Mouse (Mus musculus) fat pad, adult 2 months (tissue): ENCODE results near the gene Rnf26.
A peak's percentile ranks its signal among the peaks of the same experiment; 100 is the strongest.

Source experiments
- DNase-seq: peaks from one replicate; pipeline ENCODE4 v3.0.0-alpha.2; 2011; ENCODE audit warnings: low read depth, low spot score; ENCODE audit errors: extremely low read depth

Rnf26 gene

DNA sequence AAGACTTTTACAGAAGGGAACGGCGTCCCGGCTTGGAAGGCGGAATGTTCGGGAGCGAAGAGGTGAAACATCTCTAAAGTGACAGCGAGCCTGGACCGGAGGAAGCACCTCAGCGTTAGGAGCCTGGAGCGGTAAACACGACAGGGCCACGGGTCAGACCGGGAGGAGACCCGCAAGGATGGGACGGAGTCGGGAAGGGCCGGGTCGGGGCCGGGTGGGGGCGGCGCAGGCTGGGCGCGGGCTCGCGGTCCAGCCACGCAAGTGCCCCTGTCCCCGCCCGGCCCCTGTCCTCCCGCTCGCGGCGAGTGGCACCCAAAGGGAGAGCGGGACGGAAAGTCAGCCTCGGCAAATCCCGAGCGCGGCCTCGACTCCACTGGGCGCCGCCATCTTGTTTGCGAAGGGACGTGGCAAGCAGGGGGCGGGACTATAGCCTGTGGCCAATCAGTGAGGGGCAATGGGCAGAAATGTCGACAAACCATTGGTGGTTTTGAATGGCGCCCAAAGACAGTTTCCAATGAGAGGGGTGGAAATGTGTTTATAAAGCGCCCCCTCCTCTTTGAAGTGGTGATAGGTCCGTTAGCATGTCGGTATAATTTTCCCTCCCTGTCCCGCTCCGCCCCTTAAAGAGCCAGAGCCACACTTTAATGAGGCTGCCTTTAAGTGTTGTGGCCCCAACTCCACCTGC lies at the start of gene Rnf26, which contains the start of gene Gm49380:
Gene Rnf26, minus strand, starts transcription at position 413 of the 685 bp plus-strand sequence.
Gene Gm49380, minus strand, starts transcription at position 396 of the 685 bp plus-strand sequence.
- peak; percentile 94 for DNase-seq

DNA sequence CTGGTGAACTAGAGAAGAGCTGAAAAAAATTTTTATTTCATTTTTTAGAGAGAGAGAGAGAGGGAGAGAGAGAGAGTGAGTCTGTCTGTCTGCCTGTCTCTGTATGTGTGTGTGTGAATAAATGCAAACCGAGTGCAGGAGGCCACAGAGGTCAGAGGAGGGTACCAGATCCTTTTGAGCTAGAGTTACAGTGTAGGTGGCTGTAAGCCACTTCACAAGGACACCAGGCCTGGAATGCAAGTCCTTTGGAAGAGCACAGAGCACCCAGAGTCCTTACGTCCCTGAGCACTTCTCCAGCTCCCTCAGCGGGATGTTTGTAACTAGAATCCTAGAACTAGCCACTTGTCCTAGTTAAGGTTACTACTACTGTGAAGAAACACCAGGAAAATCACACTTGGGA lies 46.6 kb upstream of the Rnf26 start:
- no peak for DNase-seq

DNA sequence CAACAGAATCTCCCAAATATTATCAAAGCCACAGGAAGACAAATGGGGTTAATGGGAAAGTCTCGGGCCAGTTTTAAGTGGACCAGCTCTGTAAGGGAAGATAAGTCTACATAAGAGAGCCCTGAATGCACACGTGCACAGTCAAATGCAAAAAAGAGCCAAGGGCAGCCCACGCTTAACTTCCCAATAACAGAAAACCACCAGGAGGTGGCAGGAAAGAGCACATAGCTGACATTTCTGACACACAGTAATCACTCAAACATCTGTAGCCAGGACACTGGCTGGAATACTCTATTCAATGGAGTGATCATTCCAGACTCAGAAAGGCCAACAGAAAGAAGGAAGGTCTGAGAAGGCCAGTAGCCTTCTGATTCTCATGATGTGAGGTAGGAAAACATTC lies 34.0 kb upstream of the Rnf26 start:
- no peak for DNase-seq

DNA sequence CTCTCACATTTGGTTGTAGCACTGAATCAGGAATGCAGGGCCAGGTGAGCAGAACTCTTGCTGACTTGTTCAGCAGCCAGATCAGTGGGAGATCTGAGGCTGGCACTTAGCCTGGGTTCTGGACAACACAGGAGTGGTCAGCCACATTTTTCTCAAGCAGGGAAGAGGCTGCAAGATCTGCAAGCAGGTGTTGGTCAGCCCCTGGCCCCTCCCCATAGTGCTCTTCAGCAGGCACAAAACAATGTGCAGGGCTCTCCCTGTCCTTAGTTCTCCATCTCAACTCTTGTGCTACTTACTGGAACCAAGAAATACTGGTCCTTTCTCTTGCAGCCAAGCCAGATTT lies 31.4 kb upstream of the Rnf26 start:
- no peak for DNase-seq

DNA sequence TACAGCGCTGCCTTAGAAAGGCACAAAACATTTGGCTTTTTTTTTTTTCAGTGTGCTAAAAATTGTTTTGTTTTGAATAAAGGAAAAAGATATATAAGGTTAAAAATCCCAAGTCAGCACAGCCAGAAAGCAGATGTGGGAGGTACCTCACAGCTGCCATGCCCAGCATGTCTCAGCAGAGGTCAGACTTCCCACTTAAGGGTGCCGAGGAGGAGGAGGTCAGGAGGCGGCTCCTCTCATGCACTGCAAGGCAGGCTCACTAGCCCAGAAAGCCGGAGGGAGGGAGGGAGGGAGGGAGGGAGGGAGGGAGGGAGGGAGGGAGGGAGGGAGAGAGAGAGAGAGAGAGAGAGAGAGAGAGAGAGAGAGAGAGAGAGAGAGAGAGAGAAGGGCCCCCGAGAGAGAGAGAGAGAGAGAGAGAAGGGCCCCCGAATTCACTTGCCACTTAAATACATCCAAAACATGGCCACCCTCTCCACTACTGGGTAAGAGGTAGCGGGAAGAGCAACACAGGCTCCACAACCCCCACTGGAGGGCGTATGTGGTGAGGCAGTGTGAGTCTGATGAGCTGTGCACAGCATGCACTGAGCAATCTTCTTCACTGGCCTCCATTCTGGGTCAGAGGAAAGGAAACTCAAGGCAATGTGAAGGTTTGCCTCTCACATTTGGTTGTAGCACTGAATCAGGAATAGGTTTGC lies 30.9 kb upstream of the Rnf26 start:
- DNase-seq, result no peak

DNA sequence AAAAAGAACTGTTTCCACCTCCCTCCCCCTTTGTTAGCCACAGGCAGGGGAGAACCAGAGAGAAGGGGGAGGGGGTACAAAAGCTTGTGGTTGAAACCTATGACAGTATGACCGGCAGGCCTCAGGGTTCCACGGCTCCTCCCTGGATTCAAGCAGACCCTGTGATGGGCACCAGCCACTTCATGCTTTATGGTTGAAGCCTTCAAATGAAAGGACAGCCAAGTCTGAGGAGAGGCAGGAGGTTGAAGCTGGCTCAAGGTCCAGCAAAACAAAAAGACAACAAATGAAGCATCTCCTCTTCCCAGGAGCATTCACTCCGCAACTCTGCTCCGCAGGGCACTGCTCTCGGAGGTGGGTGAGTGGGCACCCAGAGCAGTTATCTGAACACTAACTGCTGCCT lies 30.1 kb upstream of the Rnf26 start:
- DNase-seq, result no peak

DNA sequence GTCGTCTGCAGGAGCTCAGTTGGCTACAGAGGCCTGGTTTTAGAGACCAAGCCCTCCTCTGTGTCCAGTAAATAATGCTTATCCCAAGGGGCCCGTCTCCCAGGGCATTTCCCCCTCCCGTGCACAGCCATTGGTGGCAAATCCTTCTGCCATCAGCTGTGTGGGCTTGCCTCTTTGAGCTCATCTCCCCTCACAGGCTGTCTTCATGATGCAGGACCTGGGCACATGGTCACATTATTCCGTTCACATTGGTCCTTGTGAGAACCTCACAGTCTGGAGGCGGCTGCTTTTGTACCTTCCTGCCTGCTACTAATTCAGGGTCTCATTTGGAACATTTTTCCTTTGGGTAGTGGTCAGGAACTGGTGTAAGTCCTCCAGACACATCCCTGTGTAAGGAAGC lies 28.6 kb upstream of the Rnf26 start:
- DNase-seq, result no peak

DNA sequence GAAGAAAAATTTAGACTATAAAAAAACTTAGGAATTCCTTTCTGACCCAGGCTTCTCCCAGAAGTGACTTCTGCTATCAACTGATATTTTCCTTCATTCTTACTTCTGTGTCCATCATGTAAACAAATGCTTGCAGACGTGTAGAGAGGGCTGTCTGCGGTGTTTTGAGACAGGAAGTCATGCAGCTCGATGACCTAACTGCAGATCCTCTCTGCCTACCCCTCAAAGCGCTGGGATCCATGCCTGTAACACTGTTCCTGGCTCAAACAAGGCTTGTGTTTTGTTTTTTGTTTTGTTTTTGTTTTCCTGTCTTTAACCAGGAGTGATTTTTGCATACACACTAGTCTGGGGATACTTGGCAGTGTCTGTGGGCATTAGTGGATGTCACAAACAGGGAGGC lies 24.5 kb upstream of the Rnf26 start:
- no peak for DNase-seq

DNA sequence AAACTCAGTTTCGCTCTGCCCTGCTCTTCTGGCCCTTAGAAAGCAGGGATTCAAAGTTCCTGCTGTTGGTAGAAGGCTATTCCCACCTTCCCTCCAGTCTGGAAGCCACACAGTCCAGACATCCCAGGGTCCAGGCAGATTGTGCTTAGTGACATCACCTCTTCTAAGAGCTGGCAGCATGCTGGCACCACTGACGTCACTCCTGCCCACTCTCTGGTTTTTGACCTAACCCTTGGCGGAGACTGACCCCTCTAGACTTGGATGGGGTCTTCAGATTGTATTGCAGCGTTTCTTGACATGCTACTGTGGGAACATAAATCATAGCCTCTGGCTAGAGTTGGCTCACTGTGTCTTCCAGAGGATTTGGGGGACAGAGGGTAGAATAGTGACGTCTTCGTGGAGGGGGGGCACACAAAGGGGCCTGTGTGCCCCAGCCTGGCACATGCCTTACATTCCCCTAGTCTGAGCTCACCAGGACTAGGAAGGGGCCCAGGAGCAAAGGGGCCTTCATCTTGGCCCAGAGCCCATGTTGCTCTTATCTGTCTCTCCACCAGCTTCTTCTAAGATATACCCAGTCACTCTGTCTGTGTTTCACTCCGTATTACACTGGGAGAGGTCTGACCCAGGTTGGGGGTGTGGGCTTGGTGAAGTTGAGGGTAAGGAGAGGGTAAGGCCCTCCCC lies 22.6 kb upstream of the Rnf26 start:
- DNase-seq, result no peak

DNA sequence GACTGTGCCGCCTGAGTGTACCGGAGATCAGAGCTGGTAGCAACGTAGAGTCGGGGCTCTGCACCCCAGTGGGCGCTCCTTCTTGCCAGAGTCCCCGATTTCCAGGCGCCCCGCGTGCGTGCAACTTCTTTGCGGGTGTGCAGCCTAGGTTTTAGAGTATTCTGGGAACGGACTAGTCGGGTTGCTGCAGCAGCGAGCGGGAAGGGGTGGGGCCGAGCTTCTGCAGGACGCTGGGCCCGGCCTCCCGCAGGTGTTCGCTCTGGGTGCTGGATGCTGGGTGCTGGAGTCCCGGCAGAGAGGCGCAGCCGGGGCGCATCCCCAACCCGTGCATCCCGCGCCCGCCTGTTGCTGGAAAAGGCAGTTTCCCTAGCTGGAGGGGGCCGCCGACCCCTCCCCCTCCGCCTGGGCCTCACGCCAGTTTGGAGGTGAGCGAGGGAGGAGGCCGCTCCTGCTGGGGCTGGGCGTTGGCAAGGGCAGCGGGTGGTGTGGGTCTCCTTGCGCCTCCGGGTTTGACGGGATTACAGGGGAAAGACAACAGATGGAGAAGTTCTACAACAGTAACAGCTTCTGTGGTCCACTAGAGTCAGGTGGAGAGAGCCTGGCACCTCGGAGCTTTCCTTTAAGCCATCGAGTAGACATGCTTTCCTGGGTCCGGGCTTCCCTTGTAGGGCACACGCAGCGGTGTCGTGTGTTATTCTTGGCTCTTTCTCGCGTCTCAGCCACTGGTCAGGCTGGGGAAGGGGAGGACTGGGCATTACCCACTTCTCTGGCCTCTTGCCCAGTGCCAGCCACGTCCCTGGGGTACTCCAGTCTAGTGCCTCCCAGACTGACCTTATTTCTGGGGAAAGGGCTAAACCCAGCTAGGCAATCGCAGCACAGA lies 21.8 kb upstream of the Rnf26 start:
- no peak for DNase-seq

DNA sequence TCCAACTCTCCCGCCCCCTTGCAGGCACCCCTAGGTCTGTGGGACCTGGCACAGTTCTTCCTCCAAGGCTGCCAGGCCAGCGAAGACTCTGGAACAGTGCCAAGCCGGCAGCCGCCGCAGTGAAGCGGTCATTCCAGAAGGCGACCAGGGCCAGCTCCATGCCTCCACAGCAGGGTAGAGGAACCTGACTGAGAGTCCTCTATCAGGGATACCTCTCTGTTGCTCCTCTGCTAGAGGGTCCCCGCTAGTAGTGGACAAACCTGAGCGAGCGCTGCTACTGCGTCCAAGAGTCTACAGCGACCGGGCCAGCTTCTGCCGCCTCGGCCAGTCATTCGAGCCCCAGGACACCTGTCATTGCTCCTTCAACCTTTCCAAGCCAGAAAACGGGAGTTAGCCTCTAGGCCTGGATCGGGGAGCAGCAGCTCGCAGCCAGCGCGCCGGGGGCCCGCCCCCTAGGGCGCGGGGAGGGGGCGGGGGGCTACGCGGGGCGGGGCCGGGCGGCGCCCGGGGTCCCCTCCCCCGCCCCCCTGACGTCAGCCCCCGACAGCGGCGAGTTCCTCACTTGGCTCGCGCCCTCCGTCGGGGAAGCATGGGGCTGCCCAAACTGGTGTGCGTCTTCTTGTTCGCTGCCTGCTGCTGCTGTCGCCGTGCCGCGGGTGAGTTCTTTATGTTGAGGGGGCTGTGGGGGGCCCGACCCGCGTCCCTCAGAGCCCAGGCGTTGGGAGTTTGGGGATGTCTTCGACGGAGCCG lies 21.0 kb upstream of the Rnf26 start, which contains the start of gene Mcam:
Gene Mcam, plus strand, starts transcription at position 369 of the 750 bp plus-strand sequence.
- no peak for DNase-seq

DNA sequence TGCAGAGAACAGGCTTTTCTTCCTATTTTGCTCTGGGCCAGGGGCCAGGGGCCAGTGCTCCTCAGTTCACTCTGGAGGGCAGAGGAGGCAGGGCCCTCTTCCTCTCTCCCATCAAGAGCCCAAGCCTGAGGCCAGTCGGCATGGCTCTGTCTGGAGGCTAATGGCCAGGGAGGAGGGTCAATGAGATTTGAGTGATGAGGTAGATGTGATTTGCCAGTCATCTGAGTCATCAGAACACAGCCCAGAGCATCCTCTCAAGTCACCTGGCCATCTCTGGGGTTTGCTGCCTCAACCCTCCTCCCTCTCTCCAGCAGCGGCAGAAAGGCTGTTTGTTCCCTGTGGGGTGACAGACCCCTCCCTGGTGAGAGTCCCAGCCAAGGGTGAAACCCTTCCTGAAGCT lies 20.0 kb upstream of the Rnf26 start:
- DNase-seq, result no peak

DNA sequence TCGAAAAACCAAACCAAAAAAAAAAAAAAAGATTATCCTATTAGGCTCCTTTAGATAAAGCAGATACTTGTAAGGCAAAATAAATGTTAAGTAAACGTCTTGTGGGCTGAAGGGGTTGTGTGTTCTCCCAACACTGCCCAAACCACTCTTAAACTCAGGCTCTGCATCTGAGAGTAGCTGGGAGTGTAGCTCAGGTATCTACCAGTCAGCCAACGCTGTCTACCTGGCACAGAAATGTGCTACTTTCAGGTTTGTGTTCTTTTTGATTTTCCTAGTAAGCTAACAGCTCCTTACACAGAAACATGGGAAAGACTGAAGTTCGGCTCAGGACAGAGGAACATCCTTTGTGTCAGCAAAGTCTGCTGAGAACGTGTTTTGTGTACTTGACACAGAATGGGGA lies 18.9 kb upstream of the Rnf26 start:
- no peak for DNase-seq

DNA sequence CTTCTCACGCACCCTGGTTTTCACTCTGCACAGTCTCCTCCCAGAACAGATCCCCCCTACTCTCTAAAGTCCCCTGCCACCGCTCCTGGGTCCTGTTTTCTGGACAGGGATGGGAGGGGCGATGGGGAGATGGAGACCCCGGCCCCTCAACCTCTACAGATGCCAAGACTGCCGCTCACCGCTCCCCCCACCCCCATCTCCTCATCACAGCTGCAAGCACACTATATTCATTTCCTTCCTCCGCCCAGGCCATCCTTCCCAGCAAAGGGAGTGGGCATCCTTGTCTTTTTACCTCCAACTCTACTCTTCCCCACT lies 17.9 kb upstream of the Rnf26 start:
- no peak for DNase-seq

DNA sequence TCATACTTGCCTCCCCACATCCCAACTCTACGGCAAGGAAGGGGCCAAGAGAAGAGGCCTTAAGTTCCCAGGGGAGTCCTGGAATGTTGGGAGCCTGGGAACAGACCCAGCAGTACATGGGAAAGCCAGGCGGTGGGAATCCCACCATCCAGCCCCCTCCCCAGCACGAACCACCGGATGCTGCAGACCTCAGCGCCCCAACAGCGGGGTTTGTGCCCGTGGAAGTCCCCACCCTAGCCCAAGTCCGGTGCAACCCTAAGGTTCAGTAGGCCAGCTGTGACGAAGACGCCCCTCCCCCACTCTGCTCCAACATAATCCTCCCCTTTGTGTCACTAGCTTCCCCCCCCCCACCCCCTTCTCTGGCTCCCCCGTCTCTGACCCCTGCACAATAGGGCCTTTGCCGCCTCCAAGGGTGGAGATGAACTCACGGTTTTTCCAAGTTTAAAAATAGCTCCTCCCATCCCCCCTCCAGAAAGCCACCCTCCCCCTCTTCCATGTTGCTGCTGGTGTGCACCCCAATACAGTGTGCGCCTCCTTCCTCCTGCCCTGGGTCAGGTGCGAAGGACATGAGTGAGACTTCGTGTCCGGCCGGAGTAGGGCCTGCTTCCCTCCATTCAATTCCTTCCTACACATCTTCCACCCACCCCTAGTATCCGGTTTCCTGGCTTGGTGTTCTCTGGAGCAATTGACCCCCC lies 17.4 kb upstream of the Rnf26 start:
- no peak for DNase-seq

DNA sequence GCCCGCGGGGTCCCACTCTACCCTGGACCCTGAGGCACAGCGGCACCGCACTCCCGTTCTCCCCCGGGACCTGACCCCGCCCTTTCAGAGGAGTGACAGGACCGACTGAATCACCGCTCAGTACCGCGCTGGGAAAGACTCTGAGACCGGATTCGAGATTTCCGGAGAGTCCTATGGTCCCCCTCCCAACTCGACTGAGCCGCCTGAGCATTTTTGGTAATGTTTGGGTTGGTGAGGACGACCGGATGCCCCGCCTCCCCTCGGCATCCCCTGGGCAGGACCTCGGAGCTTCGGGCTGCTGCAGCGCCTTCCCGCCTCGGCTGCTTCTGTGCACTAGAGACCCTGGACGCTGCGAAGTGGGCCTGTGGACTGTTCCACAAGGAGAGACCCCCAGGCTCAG lies 16.7 kb upstream of the Rnf26 start:
- no peak for DNase-seq

DNA sequence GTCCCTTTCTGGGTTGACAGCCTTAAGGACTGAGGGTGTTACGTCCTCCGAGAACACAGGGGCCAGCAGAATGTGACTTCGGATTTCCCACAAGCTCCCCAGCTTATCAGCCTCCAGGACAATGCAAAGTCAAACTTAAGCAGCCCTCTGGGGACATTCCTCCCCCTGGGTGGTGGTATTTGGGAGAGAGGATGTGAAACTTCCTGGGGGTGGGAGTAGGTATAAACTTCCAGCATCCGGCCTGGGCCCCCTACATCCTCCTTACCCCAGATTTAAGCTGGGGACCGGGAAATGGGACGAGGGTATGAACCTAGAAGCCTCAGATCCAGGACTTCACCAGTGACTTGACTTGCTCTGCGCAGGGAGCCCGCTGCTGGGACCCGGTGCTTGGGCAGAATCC lies 16.3 kb upstream of the Rnf26 start:
- DNase-seq, result no peak

DNA sequence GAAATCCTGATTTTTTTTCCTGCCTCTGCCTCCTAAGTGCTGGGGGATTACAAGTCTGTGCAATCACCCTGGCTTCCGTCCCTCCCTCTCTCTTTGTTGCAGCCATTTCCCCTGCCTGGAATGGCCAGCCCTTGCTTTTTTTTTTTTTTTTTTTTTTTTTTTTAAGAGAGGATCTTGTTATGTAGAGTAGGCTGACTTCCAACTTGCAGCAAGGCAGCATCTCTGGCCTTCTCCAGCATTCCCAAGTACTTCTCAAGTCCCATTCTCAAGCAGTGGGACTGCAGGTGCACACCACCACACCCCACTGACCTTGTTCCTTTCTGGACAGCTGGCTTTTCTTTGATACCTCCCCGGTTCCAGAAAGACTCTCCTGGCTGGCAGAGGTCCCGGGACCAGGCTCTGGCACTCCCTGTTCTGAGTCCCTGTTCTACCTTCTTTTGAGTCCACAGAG lies 14.1 kb upstream of the Rnf26 start:
- no peak for DNase-seq

DNA sequence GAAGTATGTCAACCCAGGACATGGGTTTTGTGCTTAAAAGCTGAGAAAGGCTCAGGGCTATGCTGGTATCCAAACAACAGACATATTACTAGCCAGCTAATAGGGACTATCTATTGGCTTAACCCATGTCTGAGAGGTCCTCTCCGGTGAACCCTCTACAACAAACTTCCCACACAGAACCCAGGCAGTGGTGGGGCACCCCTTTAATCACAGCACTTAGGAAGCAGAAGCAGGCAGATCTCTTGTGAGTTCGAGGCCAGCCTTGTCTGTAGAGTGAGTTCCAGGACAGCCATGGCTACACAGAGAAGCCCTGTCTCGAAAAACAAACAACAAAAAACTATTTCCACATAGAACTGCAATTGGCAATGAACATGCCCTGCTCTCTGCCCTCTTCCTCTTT lies 13.4 kb upstream of the Rnf26 start:
- DNase-seq, result no peak
